Mouse (Mus musculus) gastrocnemius, postnatal 25 days (tissue): ENCODE measurements around the gene Pdzph1. TPM values are rescaled to one million over a fixed set of nuclear protein-coding genes. Genes with fewer than 3 reads are reported as not detected.

Source experiments
- DNase-seq: peaks from one replicate; pipeline ENCODE4 v3.0.0; 2022
- total RNA-seq, 2 experiments: library from RNA; stranded (reverse); gene quantifications; 1 replicate in 1 of 2; 2 replicates in 1 of 2; pipeline ENCODE4 v1.2.3; 2021

Gene Pdzph1
- total RNA-seq, 2 experiments from 2014 or later, result 0.23 TPM; not detected in 1

DNA sequence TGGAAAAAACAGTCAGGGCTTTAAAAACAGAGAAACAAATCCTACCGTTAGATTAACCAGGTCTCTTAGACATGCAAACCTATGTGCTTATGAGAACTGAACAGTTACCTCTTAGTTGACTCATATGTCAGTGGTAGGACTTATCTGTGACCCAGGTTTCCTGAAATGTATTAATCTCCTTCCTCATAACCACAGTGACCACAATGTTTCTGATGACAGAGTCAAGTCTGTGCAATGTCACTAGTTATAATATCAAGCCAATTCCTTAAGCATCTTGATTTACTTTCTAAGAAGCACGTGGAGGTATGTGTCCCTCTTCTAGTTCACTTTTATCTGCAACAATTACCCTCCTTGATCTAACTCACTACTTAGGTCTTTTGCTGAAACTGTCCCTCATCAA is 68.4 kb downstream of the Pdzph1 start:
- DNase-seq, result no peak

DNA sequence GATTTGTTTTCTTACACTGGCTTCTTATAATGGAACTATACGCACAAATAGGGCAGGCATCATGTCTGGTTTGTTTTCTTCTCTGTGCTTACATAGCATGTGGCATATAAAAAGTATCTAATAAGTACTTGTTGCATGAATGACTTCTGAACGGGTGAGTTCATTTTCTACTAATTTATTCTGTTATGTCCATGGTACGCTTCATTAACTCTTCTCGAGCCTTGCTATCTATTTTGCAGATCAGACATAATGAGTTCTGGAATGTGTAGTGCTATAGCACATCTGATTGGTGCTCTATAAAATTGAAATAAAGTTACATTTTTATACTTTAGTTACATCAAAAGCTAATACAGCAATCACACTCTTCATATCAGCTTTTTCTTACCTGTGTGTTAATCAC is 71.2 kb downstream of the Pdzph1 start:
- DNase-seq, result no peak

DNA sequence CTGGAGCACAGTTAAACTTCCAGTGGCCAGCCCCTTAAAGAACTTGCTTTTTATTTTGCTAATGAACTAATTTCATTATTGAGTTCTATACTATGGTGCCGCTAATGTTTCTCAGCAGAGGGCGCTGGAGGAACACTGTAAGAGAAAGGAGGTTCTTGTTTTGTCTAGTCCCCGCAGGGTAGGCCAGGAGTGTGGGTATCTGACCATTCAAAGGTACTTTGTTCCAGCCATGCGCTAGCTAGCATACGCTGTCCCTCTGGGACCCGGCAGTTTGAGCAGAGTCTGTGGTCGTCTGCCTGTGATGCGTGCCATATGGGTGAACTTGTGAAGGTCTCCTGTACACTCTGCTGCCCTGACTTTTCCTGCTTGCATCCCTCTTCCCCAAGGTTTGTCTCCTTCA is 72.1 kb downstream of the Pdzph1 start:
- no peak for DNase-seq

DNA sequence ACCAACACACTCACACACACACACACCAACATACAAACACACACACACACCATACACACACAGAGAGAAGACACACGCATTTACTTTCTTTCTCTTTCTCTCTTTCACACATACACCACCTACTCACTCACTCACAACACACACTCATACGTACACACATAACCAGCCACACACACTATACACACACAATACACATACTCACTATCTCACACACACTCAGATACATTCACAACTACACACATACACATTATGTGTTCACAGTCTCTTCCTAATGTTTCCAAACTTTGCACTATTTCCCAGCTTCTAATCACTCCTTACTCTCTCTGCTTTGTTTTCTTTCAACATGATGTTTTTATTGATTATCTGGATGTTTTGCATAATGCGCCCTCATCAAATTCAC is 72.6 kb downstream of the Pdzph1 start:
- no peak for DNase-seq

DNA sequence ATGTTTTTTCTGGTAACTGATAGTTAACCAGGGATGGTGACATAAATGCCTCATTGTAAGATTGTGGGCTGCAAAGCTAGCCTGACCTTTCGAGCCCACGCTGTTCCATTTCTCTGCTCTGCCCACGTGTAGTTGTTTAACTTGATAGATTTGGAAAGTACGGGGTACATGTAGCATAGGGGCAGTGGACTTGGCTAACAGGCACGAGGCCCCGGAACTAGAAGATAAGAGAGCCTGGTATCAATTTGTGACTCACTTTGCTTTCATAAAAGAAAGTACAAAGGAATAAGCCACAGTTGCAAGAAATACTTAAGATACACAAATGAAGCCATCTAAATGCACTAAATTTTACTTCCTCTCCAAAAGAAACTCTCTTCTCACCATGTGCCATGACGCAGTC is 79.6 kb downstream of the Pdzph1 start:
- no peak for DNase-seq

DNA sequence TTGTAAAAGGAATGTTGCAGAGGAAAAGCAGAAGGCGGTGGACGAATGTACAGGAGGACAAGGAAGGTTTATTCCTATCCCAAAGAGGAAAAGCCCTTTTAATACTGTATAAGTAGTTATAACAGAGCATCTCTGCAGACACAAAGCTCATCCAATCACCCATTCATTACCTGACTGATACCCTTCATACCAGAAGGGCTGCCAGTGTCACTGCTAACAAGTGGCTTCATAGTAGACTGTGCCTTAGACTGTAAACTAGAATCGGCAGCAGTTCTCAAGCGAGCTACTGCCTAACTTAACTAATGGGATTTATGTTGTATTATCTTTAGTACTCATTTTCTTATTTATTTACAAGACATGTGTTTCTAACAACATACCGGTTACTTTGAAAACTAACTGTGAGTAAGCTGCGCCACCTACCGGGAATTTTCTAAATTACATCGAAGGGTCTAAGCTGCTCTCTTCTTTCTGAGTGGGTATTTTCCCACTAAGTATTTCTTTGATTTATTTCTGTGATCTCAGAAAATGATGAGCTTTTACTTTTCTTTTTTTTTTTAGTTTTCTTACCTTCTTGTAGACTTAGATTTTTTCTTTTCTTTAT is 82.0 kb downstream of the Pdzph1 start:
- DNase-seq, result no peak

DNA sequence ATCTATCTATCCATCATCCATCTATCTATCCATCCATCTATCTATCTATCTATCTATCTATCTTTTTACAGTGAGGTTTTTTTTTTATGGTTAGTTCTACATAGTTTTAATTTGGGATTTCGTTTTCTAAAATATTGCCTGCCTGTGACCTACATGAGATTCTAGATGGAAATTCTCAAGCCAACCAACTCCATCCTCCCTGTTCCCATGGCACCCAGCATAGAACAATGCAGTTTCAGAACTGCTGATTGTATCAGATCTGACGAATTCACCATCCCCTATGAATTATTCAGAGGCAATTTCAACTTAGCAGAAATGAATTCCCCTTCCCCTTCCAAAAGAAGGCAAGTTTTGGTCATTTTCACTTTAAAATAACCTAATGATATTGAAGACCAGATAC is 85.2 kb downstream of the Pdzph1 start:
- no peak for DNase-seq

DNA sequence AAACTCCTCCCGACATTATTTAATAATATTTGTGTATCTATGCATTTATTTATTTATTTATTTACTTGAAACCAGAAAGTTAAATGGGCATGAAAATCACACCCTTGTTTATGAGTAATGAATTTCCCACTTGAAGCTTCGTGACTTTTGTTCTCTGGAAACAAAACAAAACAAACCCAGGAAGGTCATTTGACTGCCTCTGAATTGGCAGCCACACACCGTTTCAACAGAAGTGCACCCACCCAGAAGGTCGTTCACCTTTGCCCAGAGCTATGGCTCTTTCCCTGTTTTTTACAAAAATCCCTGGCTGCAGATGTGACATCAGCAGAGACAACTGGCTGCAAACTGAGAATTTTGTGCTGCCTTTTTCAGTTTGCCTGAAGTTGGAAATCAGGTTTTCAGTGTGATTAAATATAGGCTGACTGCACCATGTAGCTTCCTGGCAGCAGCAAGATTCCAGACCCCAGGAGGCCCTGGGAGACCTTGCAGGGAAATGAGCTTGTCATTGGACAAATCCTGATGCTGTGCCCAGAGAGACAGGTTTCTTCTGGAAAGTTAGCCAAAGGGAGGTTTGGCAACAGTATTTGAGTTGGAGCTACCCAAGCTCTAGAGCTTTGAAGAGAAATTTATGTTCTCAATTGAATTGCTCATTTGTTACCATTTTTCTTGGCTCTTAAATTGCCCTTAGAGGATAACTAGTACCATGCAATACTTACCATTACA is 99.5 kb downstream of the Pdzph1 start:
- no peak for DNase-seq

DNA sequence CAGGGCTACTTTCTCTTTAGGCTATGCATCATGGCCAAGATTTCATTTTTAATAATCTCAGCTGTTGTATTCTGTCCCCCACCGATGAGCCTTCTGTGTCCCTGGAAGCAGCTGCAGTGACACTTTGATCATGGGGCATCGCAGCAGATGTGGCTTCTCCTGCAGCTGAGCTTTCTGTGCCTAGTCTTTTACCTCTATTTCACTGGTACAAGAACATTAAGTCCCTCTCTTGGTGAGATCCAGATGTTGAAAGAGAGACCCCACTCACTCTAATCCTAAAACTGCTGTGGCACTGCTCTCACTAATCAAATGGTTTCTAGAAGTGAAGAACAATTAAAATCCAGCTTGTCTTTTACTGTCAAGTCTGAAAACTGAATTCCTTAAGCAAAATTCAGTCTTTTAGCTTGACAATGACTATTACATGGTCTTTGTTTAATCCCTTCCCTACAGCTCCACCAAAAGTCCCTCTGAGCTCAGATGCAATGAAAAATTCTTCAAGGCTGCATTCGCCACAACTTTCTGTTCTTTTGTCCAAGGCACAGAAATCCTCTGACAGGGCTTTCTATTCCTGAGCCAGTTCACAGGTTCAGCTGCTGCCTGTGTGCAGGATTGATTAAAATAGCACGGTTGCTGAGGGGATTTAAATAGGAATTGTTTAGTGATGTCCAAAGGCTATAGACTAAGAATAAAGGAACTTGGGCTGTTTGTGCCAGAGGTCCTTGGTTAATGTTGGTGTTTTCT is 101.1 kb downstream of the Pdzph1 start:
- DNase-seq, result no peak

DNA sequence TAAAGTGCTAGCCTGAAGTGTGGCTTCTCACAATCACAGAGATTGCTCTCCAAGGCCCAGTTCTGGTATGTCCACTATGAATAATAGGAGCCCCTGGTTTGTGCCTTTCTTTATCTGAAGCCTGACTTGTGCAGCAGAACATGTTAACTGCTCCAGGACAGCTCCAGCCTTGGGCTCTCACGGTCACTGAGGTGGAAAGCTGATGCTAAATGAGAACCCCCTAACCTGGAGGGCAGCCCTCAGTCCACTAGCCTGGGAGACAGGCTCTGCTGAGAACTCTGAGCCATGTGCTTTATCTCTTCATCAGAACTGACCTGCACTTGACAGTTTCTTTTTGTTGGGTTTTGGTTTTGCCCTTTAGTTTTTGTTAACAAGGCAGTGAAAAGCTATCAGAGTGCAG is 106.8 kb downstream of the Pdzph1 start:
- no peak for DNase-seq

DNA sequence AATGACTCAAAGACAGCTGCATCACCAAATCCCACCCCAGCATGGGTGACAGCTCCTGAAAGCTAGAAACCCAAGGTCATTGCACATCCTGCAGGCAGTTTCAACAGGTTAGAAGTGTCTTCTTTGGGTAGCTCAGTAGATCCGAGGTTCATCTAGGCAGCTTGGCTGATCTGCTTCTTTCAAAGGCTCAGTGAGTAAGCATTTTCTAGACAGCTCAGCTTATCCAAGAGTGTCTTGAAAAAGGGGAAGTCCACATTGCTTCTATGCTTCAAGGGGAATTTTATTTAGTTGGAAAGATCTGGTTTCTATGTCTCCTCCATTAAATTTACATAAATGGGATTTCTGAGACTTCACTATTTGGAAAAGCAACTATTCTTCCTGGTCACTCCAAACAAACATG is 117.8 kb downstream of the Pdzph1 start:
- no peak for DNase-seq

DNA sequence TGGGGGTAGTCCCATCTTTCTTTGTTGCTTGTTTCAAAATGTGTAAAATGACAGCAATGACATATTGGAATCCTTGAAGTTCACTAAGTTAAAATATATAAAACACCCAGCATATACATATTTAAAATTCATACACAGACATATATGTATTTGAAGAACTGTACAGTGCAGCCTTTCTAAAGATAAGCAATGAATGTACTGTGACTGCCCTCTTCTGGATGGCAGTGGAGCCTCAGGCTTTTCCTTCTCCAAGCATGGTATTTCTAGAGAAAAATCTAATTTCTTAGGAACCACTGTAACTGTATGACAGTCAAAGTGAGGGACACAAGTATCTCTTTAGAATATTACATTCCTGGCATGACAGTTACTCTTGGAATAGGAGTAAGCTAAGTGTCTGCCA is 120.4 kb downstream of the Pdzph1 start:
- no peak for DNase-seq

Other genes starting within 250 kb of the Pdzph1 start
- gene Nudt12, start 22.0 kb upstream of the Pdzph1 start, total RNA-seq, result 1 to 10 TPM; 7.3 to 9.8 TPM